Mouse (Mus musculus) embryonic facial prominence, embryonic 10.5 days (tissue): ENCODE results near the gene Stoml1. TPM values are rescaled to one million over a fixed set of nuclear protein-coding genes. Genes with fewer than 3 reads are reported as not detected.
A peak's percentile ranks its signal among the peaks of the same experiment; 100 is the strongest.

Experiments
- DNase-seq: peaks from one replicate; pipeline ENCODE4 v3.0.0-alpha.2; 2017; ENCODE audit warnings: low spot score
- H3K27ac ChIP-seq: fragments of 300-500 bp; sonication (generic); replicated peaks from 2 replicates; pipeline ENCODE4 v1.5.1; 2016; ENCODE audit warnings: mild to moderate bottlenecking
- H3K27me3 ChIP-seq: fragments of 300-500 bp; sonication (generic); replicated peaks from 2 replicates; pipeline ENCODE4 v1.6.1; 2016; ENCODE audit warnings: low read depth, mild to moderate bottlenecking; ENCODE audit not compliant: poor library complexity, severe bottlenecking
- H3K36me3 ChIP-seq: fragments of 300-500 bp; sonication (generic); replicated peaks from 2 replicates; pipeline ENCODE4 v1.6.1; 2016; ENCODE audit warnings: mild to moderate bottlenecking, moderate library complexity
- H3K4me1 ChIP-seq: fragments of 300-500 bp; sonication (generic); 2 replicates; pipeline ENCODE4 v1.6.1; 2016
- H3K4me3 ChIP-seq: fragments of 300-500 bp; sonication (generic); 2 replicates; pipeline ENCODE4 v1.5.1; 2016; ENCODE audit warnings: mild to moderate bottlenecking, moderate library complexity
- H3K9me3 ChIP-seq: fragments of 300-500 bp; sonication (generic); 2 replicates; pipeline ENCODE4 v1.6.1; 2016; ENCODE audit warnings: mild to moderate bottlenecking
- WGBS: fragments of 180-500 bp; shearing (Covaris S2); methylation state at CpG from one replicate; pipeline ENCODE4 v1.1.7; 2016; 5-methylcytosine and 5-hydroxymethylcytosine counted together
- polyA plus RNA-seq: library from polyadenylated mRNA; unstranded; fragments of >200 nt; fragmentation: Nextera tagmentation; extraction: Ambion mirVana; gene quantifications from 2 replicates; pipeline ENCODE4 v1.2.1, GENCODE M21; 2016

Stoml1 gene
- polyA plus RNA-seq, 1 experiment from 2014 or later: 30.2 TPM

DNA sequence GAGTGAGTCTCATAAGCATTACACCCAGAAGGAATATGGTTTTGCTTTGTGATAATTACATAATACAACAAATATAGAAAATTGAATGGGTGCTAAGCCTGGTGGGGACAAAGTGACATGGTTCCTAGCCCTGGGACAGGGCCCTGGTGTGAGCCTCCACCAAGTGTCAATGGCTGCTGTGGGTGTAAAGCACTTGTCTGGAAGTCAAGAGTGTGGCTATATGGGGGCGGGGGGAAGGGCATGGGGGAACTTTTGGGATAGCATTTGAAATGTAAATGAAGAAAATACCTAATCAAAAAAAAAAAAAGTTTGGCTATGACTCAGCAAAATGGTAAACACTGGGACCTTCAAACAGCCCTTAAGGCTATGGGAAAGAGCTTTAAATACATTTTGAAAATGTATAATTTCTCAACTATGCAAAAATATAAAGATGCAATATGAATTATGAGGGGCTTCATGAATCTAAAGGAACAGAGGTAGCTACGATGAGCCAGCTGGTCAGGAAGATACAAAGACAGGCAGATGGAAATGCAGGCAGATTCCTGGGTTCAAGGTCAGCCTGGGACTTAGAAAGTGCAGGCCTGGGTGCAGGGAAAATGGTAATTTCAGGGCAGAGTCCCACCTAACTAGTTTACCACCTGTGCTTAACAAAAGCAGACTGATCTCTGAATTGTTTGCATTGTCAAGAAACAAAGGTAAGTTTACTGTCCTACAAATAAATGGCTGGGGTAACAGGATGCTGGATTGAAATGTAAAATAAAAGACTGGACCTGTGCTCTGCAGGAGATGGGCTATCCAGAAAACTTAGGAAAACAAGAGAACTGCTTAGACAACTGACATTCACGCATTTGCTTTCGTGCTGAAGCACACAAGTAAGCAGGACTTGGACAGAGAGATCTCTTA lies 26.1 kb downstream of the Stoml1 start:
- no peak for DNase-seq
- H3K27ac ChIP-seq: no peak overlapping the region
- H3K36me3 ChIP-seq: no peaks in the 10 kb centered on the region
- peaks cover 24% of the 10 kb centered on the region for H3K4me1 ChIP-seq
- 42% methylated on average over 4 of the region's 4 CpGs for WGBS
- no peaks in the 10 kb centered on the region for H3K9me3 ChIP-seq
- no peaks in the 10 kb centered on the region for H3K27me3 ChIP-seq
- H3K4me3 ChIP-seq: no peak overlapping the region

DNA sequence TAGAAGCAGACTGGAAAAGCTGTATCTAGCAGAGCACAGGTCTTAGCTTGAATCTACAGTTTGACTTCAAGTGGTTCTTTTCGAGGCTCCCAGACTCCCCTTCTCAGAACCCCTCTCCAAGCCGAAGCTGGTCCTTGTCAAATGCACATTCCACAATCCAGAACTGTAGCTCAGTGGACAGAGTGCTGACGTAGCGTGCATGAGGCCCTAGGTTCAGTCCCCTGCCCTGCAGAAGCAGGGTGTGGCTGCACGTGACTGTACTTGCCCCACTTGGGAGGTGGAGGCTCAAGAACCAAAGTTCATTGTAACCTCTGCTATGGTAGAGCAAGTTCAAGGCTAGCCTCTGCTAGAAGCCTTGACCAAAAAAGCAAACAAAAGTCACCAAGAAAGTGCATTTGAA lies 26.8 kb downstream of the Stoml1 start:
- Histone ChIP-seq H3K36me3 (no peaks in the 10 kb centered on the region), H3K27ac (no peak overlapping the region), H3K4me3 (no peak overlapping the region), H3K4me1 (peaks cover 17% of the 10 kb centered on the region), H3K9me3 (no peaks in the 10 kb centered on the region), H3K27me3 (no peaks in the 10 kb centered on the region)
- no peak for DNase-seq
- WGBS: 68% methylated on average over 5 of the region's 5 CpGs

DNA sequence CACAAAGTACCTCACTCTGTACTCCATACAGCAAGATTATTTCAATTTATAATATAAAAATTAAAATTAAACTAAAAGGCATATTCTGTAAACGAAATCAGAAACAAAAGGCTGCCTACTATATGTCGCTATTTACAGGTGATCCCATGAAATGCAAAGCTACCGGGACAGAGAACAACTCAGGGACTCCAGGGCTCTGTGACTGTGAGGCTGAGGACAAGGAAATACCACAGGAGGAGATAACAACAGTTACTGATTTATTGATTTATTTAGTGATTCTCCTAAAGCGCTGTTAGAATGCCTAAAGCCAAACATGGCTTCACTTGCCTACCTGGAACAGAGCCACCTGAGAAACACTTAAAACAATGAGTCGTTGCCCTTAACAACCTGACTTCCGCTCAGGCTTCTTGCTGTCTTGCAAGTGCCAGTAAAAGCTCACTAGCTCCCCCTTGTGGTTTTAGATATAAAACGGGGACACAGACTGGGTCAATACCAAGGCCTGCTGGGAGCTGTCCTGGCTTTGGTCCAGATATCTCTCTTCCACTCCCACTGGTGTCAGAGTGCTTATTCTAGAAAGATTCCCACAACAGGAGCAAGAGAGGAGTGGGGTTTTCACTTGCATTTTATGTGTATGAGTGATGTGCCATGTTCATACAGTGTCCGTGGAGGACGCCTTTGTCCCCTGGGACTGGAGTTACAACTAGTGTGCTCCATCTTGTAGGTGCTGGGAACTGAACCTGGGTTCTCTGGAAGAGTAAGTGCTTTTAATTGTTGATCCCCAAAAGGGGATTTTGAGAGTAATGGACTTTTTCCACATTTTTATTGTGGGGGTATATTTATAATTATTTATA lies 27.5 kb downstream of the Stoml1 start:
- Histone ChIP-seq H3K4me1 (peaks cover 10% of the 10 kb centered on the region), H3K27ac (no peak overlapping the region), H3K27me3 (no peaks in the 10 kb centered on the region), H3K36me3 (no peaks in the 10 kb centered on the region), H3K4me3 (no peak overlapping the region), H3K9me3 (no peaks in the 10 kb centered on the region)
- peak; percentile 75 for DNase-seq
- 37% methylated on average over 9 of the region's 9 CpGs for WGBS

DNA sequence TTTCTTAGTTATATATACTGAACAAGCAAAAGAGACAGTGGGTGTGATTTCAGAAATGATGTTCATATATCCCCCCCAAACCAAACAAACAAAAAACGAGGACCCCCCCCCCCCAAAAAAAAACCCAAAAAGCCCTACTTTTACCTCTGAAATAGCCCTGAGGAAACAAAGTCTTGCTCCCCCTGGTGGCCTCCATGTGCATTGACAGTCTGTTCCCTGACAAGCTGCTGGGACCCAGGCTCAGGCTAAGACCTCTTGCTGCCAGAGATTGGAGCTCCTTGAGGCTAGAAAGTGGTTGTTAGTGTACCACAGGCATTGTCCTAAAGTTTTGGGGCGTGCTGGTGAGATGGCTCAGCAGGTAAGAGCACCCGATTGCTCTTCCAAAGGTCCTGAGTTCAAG lies 28.6 kb downstream of the Stoml1 start:
- Histone ChIP-seq H3K36me3 (no peaks in the 10 kb centered on the region), H3K27ac (no peak overlapping the region), H3K9me3 (no peaks in the 10 kb centered on the region), H3K27me3 (no peaks in the 10 kb centered on the region), H3K4me3 (no peak overlapping the region), H3K4me1 (no peaks in the 10 kb centered on the region)
- WGBS: 58% methylated on average over 3 of the region's 3 CpGs
- DNase-seq: peak; percentile 50

DNA sequence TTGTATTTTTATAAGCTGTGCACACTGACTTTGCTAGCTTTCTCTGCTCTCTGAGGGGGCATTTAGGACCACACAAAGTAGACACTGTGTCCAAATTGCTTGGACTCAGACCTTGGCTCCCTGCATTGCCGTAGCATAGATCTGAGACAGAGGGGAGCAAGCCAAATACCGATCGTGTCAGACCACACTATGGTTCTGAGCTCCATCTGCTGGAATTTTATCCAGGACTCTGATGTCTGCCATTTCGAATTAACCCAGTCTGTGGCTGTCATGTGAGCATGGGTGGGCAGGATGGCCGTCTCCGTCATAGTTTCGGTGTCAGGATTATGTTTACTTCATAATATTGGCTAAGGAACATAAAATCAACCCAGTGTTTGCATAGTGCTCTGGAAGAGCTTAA lies 30.5 kb downstream of the Stoml1 start:
- H3K9me3 ChIP-seq: no peaks in the 10 kb centered on the region
- H3K27me3 ChIP-seq: no peaks in the 10 kb centered on the region
- DNase-seq: no peak
- no peaks in the 10 kb centered on the region for H3K4me1 ChIP-seq
- H3K4me3 ChIP-seq: no peak overlapping the region
- no peaks in the 10 kb centered on the region for H3K36me3 ChIP-seq
- 81% methylated on average over 7 of the region's 7 CpGs for WGBS
- H3K27ac ChIP-seq: no peak overlapping the region

DNA sequence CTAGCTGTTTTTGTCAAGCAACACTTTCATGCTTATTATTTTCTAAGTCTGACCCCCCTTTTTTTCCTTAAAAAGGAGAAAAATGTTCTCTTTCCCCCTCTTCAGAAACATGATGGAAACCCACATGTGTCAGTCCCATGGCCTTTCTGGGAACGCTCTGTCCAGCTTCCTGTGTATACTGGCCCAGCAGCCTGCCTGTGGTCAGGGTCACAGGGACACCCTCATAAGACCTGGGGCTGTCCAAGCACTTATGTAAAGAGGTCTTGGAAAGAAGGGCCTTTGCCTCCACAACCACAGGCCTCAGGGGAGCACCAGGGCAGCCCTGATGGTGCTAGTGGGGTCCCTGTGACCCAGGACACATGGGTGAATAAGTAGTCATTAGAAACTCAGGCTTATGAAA lies 36.1 kb downstream of the Stoml1 start:
- no peak overlapping the region for H3K4me3 ChIP-seq
- WGBS: 76% methylated on average over 1 of the region's 1 CpGs
- peak overlapping the region; percentile 25; the same call in 1 of the 2 replicates for H3K27ac ChIP-seq
- H3K27me3 ChIP-seq: no peaks in the 10 kb centered on the region
- no peaks in the 10 kb centered on the region for H3K9me3 ChIP-seq
- DNase-seq: no peak
- no peaks in the 10 kb centered on the region; the same call in 1 of the 2 replicates for H3K36me3 ChIP-seq
- H3K4me1 ChIP-seq: peaks cover under 1% of the 10 kb centered on the region; the same call in 1 of the 2 replicates

DNA sequence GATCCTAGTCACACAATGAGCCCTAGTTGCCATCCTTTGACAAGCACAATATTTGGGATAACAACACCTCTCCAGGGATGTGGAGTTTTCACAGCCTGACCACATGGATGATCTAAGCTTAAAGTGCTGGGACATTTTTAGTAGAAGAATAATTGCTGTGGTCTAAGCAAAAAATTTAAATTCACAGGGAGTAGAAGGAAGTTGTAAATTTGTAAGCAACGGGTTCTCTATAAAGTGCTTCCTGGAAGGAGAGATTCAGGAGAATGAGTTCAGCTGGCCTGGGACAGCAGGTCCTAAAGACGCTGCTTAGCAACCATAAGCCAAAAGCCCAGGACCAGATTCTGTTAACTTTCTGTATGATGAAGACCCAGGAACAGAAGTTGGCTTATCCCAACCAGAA lies 36.9 kb downstream of the Stoml1 start:
- no peaks in the 10 kb centered on the region; the same call in 1 of the 2 replicates for H3K36me3 ChIP-seq
- H3K4me1 ChIP-seq: peaks cover 9% of the 10 kb centered on the region
- no peak for DNase-seq
- H3K27me3 ChIP-seq: no peaks in the 10 kb centered on the region
- no peak overlapping the region for H3K4me3 ChIP-seq
- no peaks in the 10 kb centered on the region for H3K9me3 ChIP-seq
- H3K27ac ChIP-seq: no peak overlapping the region
- 84% methylated on average over 2 of the region's 2 CpGs for WGBS

DNA sequence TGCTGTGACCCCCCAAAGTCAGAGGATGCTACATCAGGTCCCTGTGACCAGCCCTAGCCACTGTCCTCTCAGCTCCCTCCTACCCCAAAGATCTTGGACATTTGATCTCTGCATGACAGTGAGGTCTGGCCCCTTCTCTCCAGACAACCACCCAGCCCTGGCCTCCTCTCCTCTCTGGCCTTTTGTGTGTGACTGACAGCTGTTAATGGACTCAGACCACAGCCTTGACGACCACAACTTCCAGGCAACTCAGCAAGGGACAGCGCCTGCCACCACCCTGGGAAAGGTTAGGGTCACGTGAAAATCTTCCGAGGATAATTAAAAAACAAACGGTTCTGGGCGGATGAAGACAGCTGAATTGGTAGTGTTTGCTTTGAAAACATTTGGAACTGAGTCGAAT lies 41.6 kb downstream of the Stoml1 start:
- no peaks in the 10 kb centered on the region for H3K9me3 ChIP-seq
- H3K4me1 ChIP-seq: peaks cover 38% of the 10 kb centered on the region
- no peaks in the 10 kb centered on the region for H3K27me3 ChIP-seq
- 0 out of 2 replicates have a peak overlapping the region, but pooled peaks have one; percentile 3 for H3K27ac ChIP-seq
- no peak for DNase-seq
- H3K36me3 ChIP-seq: no peaks in the 10 kb centered on the region; the same call in 1 of the 2 replicates
- WGBS: 38% methylated on average over 7 of the region's 7 CpGs
- no peak overlapping the region for H3K4me3 ChIP-seq

DNA sequence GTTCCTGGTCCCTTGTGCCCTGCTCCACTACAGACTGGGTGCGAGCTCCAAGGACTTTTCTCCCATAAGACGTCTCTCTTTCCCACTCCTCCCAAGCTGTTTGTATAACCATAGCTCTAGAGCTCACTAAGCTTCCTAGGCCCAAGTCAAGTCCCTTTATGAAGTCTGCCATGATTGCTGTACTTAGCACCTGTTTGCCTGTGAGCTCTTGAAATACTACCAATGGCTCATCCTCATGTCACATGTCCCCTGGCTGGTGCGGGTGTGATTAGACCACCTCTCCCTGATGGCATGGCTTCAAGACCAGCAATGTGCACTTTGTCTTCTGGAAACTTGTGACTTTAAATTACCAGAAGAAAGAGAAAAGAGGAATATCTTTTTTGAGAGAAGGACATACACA lies 42.4 kb downstream of the Stoml1 start:
- DNase-seq: no peak
- H3K36me3 ChIP-seq: no peaks in the 10 kb centered on the region; the same call in 1 of the 2 replicates
- peak overlapping the region; percentile 84 for H3K27ac ChIP-seq
- H3K27me3 ChIP-seq: no peaks in the 10 kb centered on the region
- WGBS: 90% methylated on average over 3 of the region's 3 CpGs
- H3K4me3 ChIP-seq: no peak overlapping the region
- H3K4me1 ChIP-seq: peaks cover 40% of the 10 kb centered on the region
- no peaks in the 10 kb centered on the region for H3K9me3 ChIP-seq

DNA sequence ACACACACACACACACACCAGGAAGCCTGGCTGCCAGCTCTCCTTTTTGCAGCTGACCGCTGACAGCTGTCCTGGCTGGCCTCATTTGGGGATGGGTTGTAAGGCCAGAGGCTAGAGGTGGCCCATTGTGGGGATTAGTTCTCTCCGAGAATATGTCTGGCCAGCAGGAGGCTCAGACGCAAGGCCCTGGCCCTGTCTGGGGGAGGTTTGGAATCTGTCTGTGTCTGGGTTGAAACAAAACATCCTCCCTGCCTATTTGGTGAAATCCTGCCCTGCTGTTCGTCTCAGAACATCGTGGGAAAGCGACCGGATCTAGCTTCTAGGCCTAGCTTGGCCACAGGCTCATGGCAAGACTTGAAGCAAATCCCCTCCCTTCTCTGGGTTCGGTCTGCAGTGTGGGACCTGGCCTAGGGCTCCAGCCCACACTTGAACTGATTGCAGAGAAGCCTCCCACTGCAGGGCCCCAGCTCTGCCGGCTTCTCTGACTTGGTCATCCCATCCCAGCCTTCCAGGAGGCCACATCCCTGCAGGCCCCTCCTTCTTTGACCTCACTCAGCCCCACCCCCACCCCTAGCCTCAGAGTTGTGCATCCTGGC lies 42.9 kb downstream of the Stoml1 start:
- no peaks in the 10 kb centered on the region for H3K9me3 ChIP-seq
- DNase-seq: peak; percentile 68
- H3K27me3 ChIP-seq: no peaks in the 10 kb centered on the region
- no peaks in the 10 kb centered on the region; the same call in 1 of the 2 replicates for H3K36me3 ChIP-seq
- no peak overlapping the region for H3K4me3 ChIP-seq
- WGBS: 24% methylated on average over 9 of the region's 9 CpGs
- H3K27ac ChIP-seq: peak overlapping the region; percentile 84
- H3K4me1 ChIP-seq: peaks cover 40% of the 10 kb centered on the region

DNA sequence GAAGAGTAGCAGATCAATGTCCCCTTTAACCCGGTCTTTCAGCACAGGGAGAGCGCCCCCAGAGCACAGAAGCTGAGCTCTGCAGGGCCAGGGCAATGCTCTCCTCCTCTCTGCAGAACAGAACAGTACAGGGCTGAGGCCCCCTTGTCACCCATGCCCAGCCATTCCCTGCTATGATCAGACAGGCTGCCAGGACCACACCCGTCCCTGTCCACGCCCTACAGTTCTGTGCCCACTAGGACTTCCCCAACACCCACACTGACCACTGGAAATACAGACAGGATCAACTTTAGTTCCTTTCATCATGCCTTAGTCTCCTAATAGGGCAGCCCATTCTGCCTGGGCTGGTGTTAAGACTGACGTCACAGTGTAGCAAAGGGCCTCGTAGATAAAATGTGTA lies 44.1 kb downstream of the Stoml1 start:
- Histone ChIP-seq H3K36me3 (no peaks in the 10 kb centered on the region; the same call in 1 of the 2 replicates), H3K27ac (no peak overlapping the region), H3K27me3 (no peaks in the 10 kb centered on the region), H3K4me3 (no peak overlapping the region), H3K4me1 (peaks cover 40% of the 10 kb centered on the region), H3K9me3 (no peaks in the 10 kb centered on the region)
- 92% methylated on average over 6 of the region's 6 CpGs for WGBS
- no peak for DNase-seq

DNA sequence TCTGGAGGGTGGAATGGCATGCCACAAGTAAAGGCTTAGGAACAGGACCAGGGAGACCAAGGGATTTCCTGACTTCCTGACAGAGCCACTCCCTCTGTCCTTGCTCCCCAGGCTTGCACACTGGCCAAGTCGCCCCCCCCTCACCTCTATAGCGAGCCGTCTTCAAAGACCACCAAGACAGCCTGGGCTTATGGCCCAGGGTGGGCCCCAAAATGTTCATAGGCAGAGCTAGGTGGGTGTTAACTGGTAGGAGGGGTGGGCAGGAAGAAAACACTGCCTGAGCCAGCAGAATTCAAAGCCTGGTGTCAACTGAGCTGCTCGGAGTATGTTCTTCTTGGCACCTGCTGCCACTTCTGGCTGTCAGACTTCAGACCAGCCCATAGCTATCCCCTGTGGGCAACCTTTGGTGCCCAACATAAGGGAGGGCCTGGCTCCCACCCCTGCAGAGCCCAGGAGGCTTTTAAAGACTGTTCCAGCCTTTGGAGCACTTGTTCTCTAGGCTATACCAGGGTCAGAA lies 45.1 kb downstream of the Stoml1 start:
- Histone ChIP-seq H3K4me3 (no peak overlapping the region), H3K27me3 (no peaks in the 10 kb centered on the region), H3K4me1 (peaks cover 44% of the 10 kb centered on the region), H3K27ac (no peak overlapping the region), H3K36me3 (no peaks in the 10 kb centered on the region; the same call in 1 of the 2 replicates), H3K9me3 (no peaks in the 10 kb centered on the region)
- WGBS: 85% methylated on average over 4 of the region's 4 CpGs
- no peak for DNase-seq
